Mouse (Mus musculus) stomach, embryonic 14.5 days (tissue): ENCODE results near the gene Gm20867. TPM values are rescaled to one million over a fixed set of nuclear protein-coding genes. Genes with fewer than 3 reads are reported as not detected.
"Not testable (repeated sequence)": the region's sequence is repeated elsewhere in the genome, so short reads cannot be mapped to it uniquely, and the experiment has no call there.

ENCODE experiments used
- ATAC-seq: fragments of 200-750 bp; cut with Nextera tagmentation; 2 replicates; pipeline ENCODE4 v1.8.0; 2017; ENCODE audit warnings: low read depth, moderate TSS enrichment; ENCODE audit not compliant: insufficient number of reproducible peaks, insufficient read depth, low FRiP score
- H3K27ac ChIP-seq: fragments of 300-500 bp; sonication (generic); 2 replicates; pipeline ENCODE4 v1.5.1; 2014; ENCODE audit warnings: mild to moderate bottlenecking, low read length, moderate library complexity, mixed read lengths
- H3K27me3 ChIP-seq: fragments of 300-500 bp; sonication (generic); 2 replicates; pipeline ENCODE4 v1.6.1; 2014; ENCODE audit warnings: low read length, control low read depth, mixed read lengths; ENCODE audit not compliant: control insufficient read depth, insufficient read depth
- H3K36me3 ChIP-seq: fragments of 300-500 bp; sonication (generic); 2 replicates; pipeline ENCODE4 v1.6.1; 2014; ENCODE audit warnings: mild to moderate bottlenecking, control low read depth, low read length, moderate library complexity, mixed read lengths; ENCODE audit not compliant: control insufficient read depth, insufficient read depth
- H3K4me1 ChIP-seq: fragments of 300-500 bp; sonication (generic); 2 replicates; pipeline ENCODE4 v1.6.1; 2014; ENCODE audit warnings: low read length, control low read depth, mixed read lengths; ENCODE audit not compliant: control insufficient read depth, insufficient read depth
- H3K4me2 ChIP-seq: fragments of 300-500 bp; sonication (generic); replicated peaks from 2 replicates; pipeline ENCODE4 v1.6.1; 2014; ENCODE audit warnings: low read depth, low read length, control low read depth
- H3K4me3 ChIP-seq: fragments of 300-500 bp; sonication (generic); 2 replicates; pipeline ENCODE4 v1.5.1; 2014; ENCODE audit warnings: low read depth, low read length, control low read depth
- H3K9ac ChIP-seq: fragments of 300-500 bp; sonication (generic); replicated peaks from 2 replicates; pipeline ENCODE4 v1.6.1; 2014; ENCODE audit warnings: low read depth, mild to moderate bottlenecking, control low read depth, low read length, moderate library complexity, mixed read lengths
- H3K9me3 ChIP-seq: fragments of 300-500 bp; sonication (generic); 2 replicates; pipeline ENCODE4 v1.6.1; 2016; ENCODE audit warnings: low read depth, low read length, control low read depth; ENCODE audit not compliant: control insufficient read depth
- WGBS: fragments of 180-500 bp; shearing (Covaris S2); extraction: QIAGEN DNeasy Blood & Tissue Kit; methylation state at CpG from one replicate; pipeline ENCODE4 v1.1.7; 2014; 5-methylcytosine and 5-hydroxymethylcytosine counted together
- polyA plus RNA-seq: library from polyadenylated mRNA; unstranded; fragments of >200 nt; fragmentation: Nextera tagmentation; extraction: Ambion mirVana; gene quantifications from 2 replicates; pipeline ENCODE4 v1.2.1, GENCODE M21; 2014

The Gm20867 gene
- not detected in 2 replicates for polyA plus RNA-seq

- not testable (repeated sequence) for H3K4me2 ChIP-seq, H3K36me3 ChIP-seq, H3K4me1 ChIP-seq, H3K4me3 ChIP-seq, H3K27me3 ChIP-seq, H3K9ac ChIP-seq, ATAC-seq, H3K27ac ChIP-seq, H3K9me3 ChIP-seq
- no CpG with 5 or more reads among the region's 3 CpGs for WGBS
Measured at GRCm38 (mm10) chrY:77963104-77963503, at the start of gene Gm20867. Gene Gm20867 (minus strand): TSS chrY:77963204.

Other genes with a start within 250 kb of the Gm20867 start
- not detected in 2 replicates for gene Gm29564, start 249.8 kb upstream of the Gm20867 start, polyA plus RNA-seq